Mouse (Mus musculus) gastrocnemius, adult 2 months (tissue): ENCODE results near the gene Foxe3. TPM values are rescaled to one million over a fixed set of nuclear protein-coding genes. Genes with fewer than 3 reads are reported as not detected.

ENCODE experiments used
- DNase-seq: peaks from one replicate; pipeline ENCODE4 v3.0.0; 2022
- H3K27ac ChIP-seq: fragments of 200-600 bp; 2 replicates; pipeline ENCODE4 v1.8.1; 2022; ENCODE audit warnings: mild to moderate bottlenecking
- H3K4me3 ChIP-seq: fragments of 200-600 bp; 2 replicates; pipeline ENCODE4 v1.8.1; 2022; ENCODE audit warnings: mild to moderate bottlenecking, moderate library complexity
- CTCF ChIP-seq: fragments of 200-600 bp; IDR thresholded peaks from 2 replicates; pipeline ENCODE4 v1.8.1; 2022; ENCODE audit warnings: antibody characterized with exemption, mild to moderate bottlenecking, moderate library complexity
- intact Hi-C: fragments of 180-260 bp; cut with DNase I; formaldehyde crosslinking; loops from one replicate; pipeline ENCODE4 v1.15.1; 2025
- total RNA-seq, 2 experiments: library from RNA; stranded (reverse); gene quantifications; 2 replicates each; pipeline ENCODE4 v1.2.3; 2021

Foxe3 gene
- total RNA-seq, 2 experiments from 2014 or later: not detected

GRCm38 (mm10) chr4:114909602-114910484 lies 16.0 kb downstream of the Foxe3 start:
- TF ChIP-seq CTCF: peak; percentile 61
- DNase-seq: peak; percentile 38
- H3K27ac ChIP-seq: peak overlapping the region; percentile 91

GRCm38 (mm10) chr4:114908829-114909601 lies 16.8 kb downstream of the Foxe3 start, which contains the start of gene Foxd2:
Gene Foxd2 (minus strand): TSS chr4:114908873.
- H3K27ac ChIP-seq: peak within 1 kb of the TSS; percentile 91
- intact Hi-C loops: loop anchor here (1.0 to 10.0 kb wide), 2 partner anchors 146 to 244 kb away; partner anchors contain the start of gene Tal1
- peak within 1 kb of the TSS; percentile 86 for H3K4me3 ChIP-seq
- DNase-seq: peak; percentile 93
- no peak; the same call in 1 of the 2 replicates for TF ChIP-seq CTCF

More at GRCm38 (mm10) chr4:114909602-114910484, 16.0 kb downstream of the Foxe3 start:
- peak overlapping the region; percentile 86 for H3K4me3 ChIP-seq
- intact Hi-C loops: loop anchor here (1.0 to 10.0 kb wide), 2 partner anchors 145 to 245 kb away; partner anchors contain the start of gene Tal1

GRCm38 (mm10) chr4:114907951-114908828 lies 17.6 kb downstream of the Foxe3 start:
- DNase-seq: peak; percentile 53
- intact Hi-C loops: loop anchor here (10.0 kb wide), 1 partner anchor 147 kb away; the partner anchor contains the start of gene Tal1
- TF ChIP-seq CTCF: no peak
- H3K4me3 ChIP-seq: peak overlapping the region; percentile 86
- H3K27ac ChIP-seq: peak overlapping the region; percentile 91

- H3K4me3 ChIP-seq: peak overlapping the region; percentile 86
- H3K27ac ChIP-seq: no peak overlapping the region
- no peak for TF ChIP-seq CTCF
- peak; percentile 31 for DNase-seq
- intact Hi-C loops: loop anchor here (10.0 kb wide), 1 partner anchor 148 kb away; the partner anchor contains the start of gene Tal1
These were observed 18.5 kb downstream of the Foxe3 start for GRCm38 (mm10) chr4:114907056-114907917.

- DNase-seq: no peak
- no peak for TF ChIP-seq CTCF
- H3K27ac ChIP-seq: no peak overlapping the region
- no peak overlapping the region for H3K4me3 ChIP-seq
- intact Hi-C loops: loop anchor here (10.0 kb wide), 1 partner anchor 149 kb away; the partner anchor contains the start of gene Tal1
These were observed 19.7 kb downstream of the Foxe3 start for GRCm38 (mm10) chr4:114905969-114906680.

- H3K27ac ChIP-seq: no peak overlapping the region
- intact Hi-C loops: loop anchor here (10.0 kb wide), 1 partner anchor 149 kb away; the partner anchor contains the start of gene Tal1
- TF ChIP-seq CTCF: no peak
- no peak for DNase-seq
- H3K4me3 ChIP-seq: no peak overlapping the region
These were observed 20.3 kb downstream of the Foxe3 start for GRCm38 (mm10) chr4:114905501-114905900.

GRCm38 (mm10) chr4:114903422-114903782 lies 22.4 kb downstream of the Foxe3 start:
- intact Hi-C loops: loop anchor here (10.0 kb wide), 1 partner anchor 151 kb away; the partner anchor contains the start of gene Tal1
- no peak for DNase-seq
- no peak overlapping the region for H3K4me3 ChIP-seq
- H3K27ac ChIP-seq: no peak overlapping the region
- no peak for TF ChIP-seq CTCF

GRCm38 (mm10) chr4:114902641-114903421 lies 23.0 kb downstream of the Foxe3 start:
- intact Hi-C loops: loop anchor here (10.0 kb wide), 1 partner anchor 152 kb away; the partner anchor contains the start of gene Tal1
- no peak overlapping the region for H3K27ac ChIP-seq
- TF ChIP-seq CTCF: no peak
- no peak for DNase-seq
- no peak overlapping the region; the same call in 1 of the 2 replicates for H3K4me3 ChIP-seq

GRCm38 (mm10) chr4:114901643-114902351 lies 24.0 kb downstream of the Foxe3 start:
- peak overlapping the region; percentile 13 for H3K4me3 ChIP-seq
- DNase-seq: no peak

More at GRCm38 (mm10) chr4:114901643-114902351, 24.0 kb downstream of the Foxe3 start:
- intact Hi-C loops: loop anchor here (10.0 kb wide), 1 partner anchor 153 kb away; the partner anchor contains the start of gene Tal1
- TF ChIP-seq CTCF: no peak
- no peak overlapping the region for H3K27ac ChIP-seq
